Mouse (Mus musculus): ENCODE measurements around the gene Mdc1. TPM values are rescaled to one million over a fixed set of nuclear protein-coding genes. Genes with fewer than 3 reads are reported as not detected.

The Mdc1 gene
- polyA plus RNA-seq, 1 experiment from 2014 or later, result 3.3 TPM

DNA sequence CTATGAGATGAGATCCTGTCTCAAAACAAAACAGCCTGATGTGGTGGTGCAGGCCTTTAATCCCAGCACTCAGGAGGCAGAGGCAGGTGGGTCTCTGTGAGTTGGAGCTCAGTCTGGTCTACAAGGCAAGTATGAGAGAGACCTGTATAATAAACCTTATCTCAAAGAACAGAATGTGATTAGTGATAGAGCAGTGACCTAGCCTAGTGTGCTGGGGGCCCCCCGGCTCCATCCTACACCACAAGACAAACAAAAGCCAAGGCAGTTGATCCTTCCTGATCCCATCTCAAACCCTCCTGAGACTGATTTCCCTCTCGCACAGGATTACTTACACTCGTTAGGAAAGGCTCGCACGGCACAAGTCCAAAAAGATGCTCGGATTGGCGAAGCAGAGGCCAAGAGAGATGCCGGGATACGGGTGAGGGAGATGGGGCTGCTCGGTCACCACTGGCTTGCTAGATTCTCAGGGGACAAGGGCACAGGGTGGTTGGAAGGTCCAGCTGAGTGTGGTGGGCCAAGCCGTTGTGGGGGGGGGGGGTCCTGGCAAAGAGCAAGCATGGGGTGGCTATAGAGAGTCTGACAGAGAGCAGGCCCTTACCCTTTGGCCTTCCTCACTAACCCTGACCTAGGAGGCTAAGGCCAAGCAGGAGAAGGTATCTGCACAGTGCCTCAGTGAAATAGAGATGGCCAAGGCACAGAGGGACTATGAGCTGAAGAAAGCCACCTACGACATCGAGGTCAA, 16.0 kb upstream of the Mdc1 start:
- H3K27ac ChIP-seq (ENCODE audit: low read depth), result no peak overlapping the region
- no peak overlapping the region for H3K4me2 ChIP-seq (ENCODE audit: low read depth, low read length)
- no peak for TF ChIP-seq EP300 (IDR thresholded peaks at IDR 0.05; ENCODE audit: low read depth)
- no peak for TF ChIP-seq CTCF (IDR thresholded peaks at IDR 0.05; ENCODE audit: low read depth)
- ATAC-seq (no peak), DNase-seq (no peak)
- peaks cover 30% of the 10 kb centered on the region for H3K36me3 ChIP-seq (replicated peaks; ENCODE audit: insufficient read depth, low read length)
- H3K4me3 ChIP-seq (ENCODE audit: low read depth, low read length), result no peak overlapping the region
- no peaks in the 10 kb centered on the region for H3K27me3 ChIP-seq (ENCODE audit: insufficient read depth, low read length)
- H3K9ac ChIP-seq (replicated peaks), result no peak overlapping the region
- H3K9me3 ChIP-seq (ENCODE audit: low read length), result no peaks in the 10 kb centered on the region
- 84% methylated on average over 13 of the region's 13 CpGs for WGBS (ENCODE audit: insufficient replicate concordance)
- peaks cover 37% of the 10 kb centered on the region for H3K4me1 ChIP-seq (ENCODE audit: insufficient read depth)

DNA sequence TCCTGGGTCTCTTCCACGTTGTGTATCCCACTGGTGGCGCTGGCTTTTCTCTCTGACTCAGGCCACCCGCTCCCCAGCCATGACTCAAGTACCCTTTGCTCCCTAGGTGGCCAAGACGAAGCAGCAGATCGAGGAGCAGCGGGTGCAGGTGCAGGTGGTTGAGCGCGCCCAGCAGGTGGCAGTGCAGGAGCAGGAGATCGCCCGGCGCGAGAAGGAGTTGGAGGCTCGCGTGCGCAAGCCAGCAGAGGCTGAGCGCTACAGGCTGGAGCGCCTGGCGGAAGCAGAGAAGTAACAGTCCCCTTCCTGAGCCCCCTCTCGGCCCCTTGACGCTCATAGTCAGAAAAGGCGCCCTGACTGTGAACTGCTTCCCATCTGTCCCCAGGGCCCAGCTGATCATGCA, 11.6 kb upstream of the Mdc1 start:
- Histone ChIP-seq H3K9me3 (ENCODE audit: low read length) (no peaks in the 10 kb centered on the region), H3K9ac (replicated peaks) (0 out of 2 replicates have a peak overlapping the region, but pooled peaks have one; percentile 21), H3K27me3 (ENCODE audit: insufficient read depth, low read length) (no peaks in the 10 kb centered on the region), H3K4me3 (ENCODE audit: low read depth, low read length) (no peak overlapping the region), H3K4me2 (ENCODE audit: low read depth, low read length) (peak overlapping the region; percentile 51), H3K4me1 (ENCODE audit: insufficient read depth) (peaks cover 23% of the 10 kb centered on the region), H3K27ac (ENCODE audit: low read depth) (peak overlapping the region; percentile 18; the same call in 1 of the 2 replicates), H3K36me3 (replicated peaks; ENCODE audit: insufficient read depth, low read length) (peaks cover 59% of the 10 kb centered on the region)
- peak; percentile 84 for ATAC-seq
- TF ChIP-seq EP300 (IDR thresholded peaks at IDR 0.05; ENCODE audit: low read depth) (no peak), CTCF (IDR thresholded peaks at IDR 0.05; ENCODE audit: low read depth) (peak; percentile 99)
- 5% methylated on average over 21 of the region's 21 CpGs for WGBS (ENCODE audit: insufficient replicate concordance)
- DNase-seq, result peak; percentile 91

DNA sequence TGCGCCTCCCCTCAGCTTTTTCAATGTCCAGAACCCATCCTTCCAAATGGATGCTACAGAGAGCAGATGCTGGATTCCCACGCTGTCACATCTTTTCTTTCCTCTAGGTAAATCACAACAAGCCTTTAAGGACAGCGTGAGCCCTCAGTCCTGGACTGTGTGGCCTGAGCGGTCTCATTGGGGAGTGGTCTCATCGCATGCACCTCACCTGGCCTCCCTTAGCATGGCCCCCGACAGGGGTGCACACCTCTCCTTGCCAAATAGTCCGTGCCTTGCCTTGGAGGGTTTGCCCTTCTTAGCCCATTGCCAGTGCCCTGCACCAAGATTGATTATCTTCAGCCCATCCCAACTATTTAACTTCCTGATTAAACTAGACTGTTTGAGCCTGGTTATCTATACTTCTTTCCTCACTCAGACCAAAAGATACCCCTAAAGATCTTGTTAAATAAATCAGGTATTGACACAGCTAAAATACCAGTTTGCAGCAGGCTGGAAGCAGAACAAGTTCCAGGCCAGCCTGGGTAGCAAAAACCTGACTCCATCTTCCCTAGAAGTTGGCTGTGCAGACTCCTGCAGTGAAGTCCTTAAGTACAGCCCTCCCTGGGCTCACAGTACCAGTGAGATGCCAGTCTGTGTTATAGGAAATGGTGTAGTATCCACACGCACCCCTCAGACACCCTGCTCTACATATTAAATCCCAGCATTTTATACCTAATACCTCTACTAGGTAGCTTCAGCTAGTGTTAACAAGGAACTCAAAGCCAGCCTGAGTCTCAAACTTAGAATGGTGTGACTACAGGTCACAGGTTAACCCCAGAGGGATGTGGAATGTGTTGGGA, 8.7 kb upstream of the Mdc1 start:
- Histone ChIP-seq H3K4me2 (ENCODE audit: low read depth, low read length) (no peak overlapping the region), H3K36me3 (replicated peaks; ENCODE audit: insufficient read depth, low read length) (peaks cover 57% of the 10 kb centered on the region), H3K4me3 (ENCODE audit: low read depth, low read length) (no peak overlapping the region), H3K27ac (ENCODE audit: low read depth) (peak overlapping the region; percentile 34; the same call in 1 of the 2 replicates), H3K9me3 (ENCODE audit: low read length) (no peaks in the 10 kb centered on the region), H3K9ac (replicated peaks) (no peak overlapping the region), H3K27me3 (ENCODE audit: insufficient read depth, low read length) (no peaks in the 10 kb centered on the region), H3K4me1 (ENCODE audit: insufficient read depth) (peaks cover 43% of the 10 kb centered on the region)
- ATAC-seq (no peak), DNase-seq (no peak)
- 73% methylated on average over 8 of the region's 8 CpGs for WGBS (ENCODE audit: insufficient replicate concordance)
- TF ChIP-seq EP300 (IDR thresholded peaks at IDR 0.05; ENCODE audit: low read depth) (no peak), CTCF (IDR thresholded peaks at IDR 0.05; ENCODE audit: low read depth) (no peak)

DNA sequence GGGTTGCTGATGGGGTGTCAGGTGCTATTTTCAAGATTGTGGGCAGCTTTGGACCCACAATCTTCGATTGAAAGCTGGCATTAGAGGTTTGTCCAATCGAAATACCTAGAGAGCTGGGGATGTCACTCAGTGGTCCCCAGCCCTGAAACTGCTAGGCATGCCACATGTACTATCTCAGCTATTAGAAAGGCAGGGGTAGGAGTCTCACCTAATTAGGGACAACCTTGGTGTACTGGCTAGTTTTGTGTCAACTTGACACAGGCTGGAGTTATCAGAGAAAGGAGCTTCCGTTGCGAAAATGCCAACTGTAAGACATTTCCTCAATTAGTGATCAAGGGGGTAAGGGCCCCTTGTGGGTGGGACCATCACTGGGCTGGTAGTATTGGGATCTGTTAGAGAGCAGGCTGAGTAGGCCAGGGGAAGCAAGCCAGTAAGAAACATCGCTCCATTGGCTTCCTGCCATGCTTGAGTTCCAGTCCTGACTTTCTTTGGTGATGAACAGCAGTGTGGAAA, 8.0 kb upstream of the Mdc1 start:
- DNase-seq (no peak), ATAC-seq (no peak)
- H3K4me1 ChIP-seq (ENCODE audit: insufficient read depth), result peaks cover 43% of the 10 kb centered on the region
- H3K27ac ChIP-seq (ENCODE audit: low read depth), result peak overlapping the region; percentile 34; the same call in 1 of the 2 replicates
- WGBS (ENCODE audit: insufficient replicate concordance), result 26% methylated on average over 5 of the region's 5 CpGs
- no peak overlapping the region for H3K4me2 ChIP-seq (ENCODE audit: low read depth, low read length)
- no peak overlapping the region for H3K9ac ChIP-seq (replicated peaks)
- H3K36me3 ChIP-seq (replicated peaks; ENCODE audit: insufficient read depth, low read length), result peaks cover 57% of the 10 kb centered on the region
- no peaks in the 10 kb centered on the region for H3K27me3 ChIP-seq (ENCODE audit: insufficient read depth, low read length)
- no peak for TF ChIP-seq CTCF (IDR thresholded peaks at IDR 0.05; ENCODE audit: low read depth)
- no peak for TF ChIP-seq EP300 (IDR thresholded peaks at IDR 0.05; ENCODE audit: low read depth)
- no peak overlapping the region for H3K4me3 ChIP-seq (ENCODE audit: low read depth, low read length)
- H3K9me3 ChIP-seq (ENCODE audit: low read length), result no peaks in the 10 kb centered on the region

DNA sequence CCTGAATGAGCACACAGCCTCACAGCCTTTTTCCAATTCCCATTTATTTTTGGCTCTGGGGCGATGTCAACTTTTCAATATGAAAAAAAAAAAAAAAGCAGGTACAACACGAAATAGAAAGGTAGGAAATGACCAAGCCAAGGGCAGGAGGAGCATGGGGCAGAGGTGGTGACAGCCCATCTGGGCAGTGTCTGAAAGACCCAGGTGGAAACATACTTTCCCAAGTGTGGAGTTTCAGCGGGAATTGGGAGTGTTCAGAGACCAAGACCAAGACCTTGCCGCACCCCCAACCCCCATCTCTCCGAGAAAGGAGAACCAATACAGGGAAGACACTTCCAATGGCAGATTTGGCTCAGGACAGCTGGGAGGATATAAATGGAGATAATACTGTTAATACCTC, 7.4 kb upstream of the Mdc1 start:
- no peak for TF ChIP-seq EP300 (IDR thresholded peaks at IDR 0.05; ENCODE audit: low read depth)
- no peak for TF ChIP-seq CTCF (IDR thresholded peaks at IDR 0.05; ENCODE audit: low read depth)
- no peak for DNase-seq
- H3K9ac ChIP-seq (replicated peaks), result no peak overlapping the region
- H3K4me3 ChIP-seq (ENCODE audit: low read depth, low read length), result no peak overlapping the region
- H3K4me1 ChIP-seq (ENCODE audit: insufficient read depth), result peaks cover 48% of the 10 kb centered on the region
- no peaks in the 10 kb centered on the region for H3K9me3 ChIP-seq (ENCODE audit: low read length)
- H3K4me2 ChIP-seq (ENCODE audit: low read depth, low read length), result no peak overlapping the region
- no peaks in the 10 kb centered on the region for H3K27me3 ChIP-seq (ENCODE audit: insufficient read depth, low read length)
- 0 out of 2 replicates have a peak overlapping the region, but pooled peaks have one; percentile 29 for H3K27ac ChIP-seq (ENCODE audit: low read depth)
- no peak for ATAC-seq
- 61% methylated on average over 5 of the region's 5 CpGs for WGBS (ENCODE audit: insufficient replicate concordance)
- peaks cover 54% of the 10 kb centered on the region for H3K36me3 ChIP-seq (replicated peaks; ENCODE audit: insufficient read depth, low read length)

Data from liver, postnatal 0 days (tissue).